Mouse (Mus musculus): Measurements from ENCODE around the gene Phf21a. TPM values are rescaled to one million over a fixed set of nuclear protein-coding genes. Genes with fewer than 3 reads are reported as not detected.

The Phf21a gene
- total and polyA plus RNA-seq, 2 experiments from 2014 or later = 31.7 to 41.3 TPM

DNA sequence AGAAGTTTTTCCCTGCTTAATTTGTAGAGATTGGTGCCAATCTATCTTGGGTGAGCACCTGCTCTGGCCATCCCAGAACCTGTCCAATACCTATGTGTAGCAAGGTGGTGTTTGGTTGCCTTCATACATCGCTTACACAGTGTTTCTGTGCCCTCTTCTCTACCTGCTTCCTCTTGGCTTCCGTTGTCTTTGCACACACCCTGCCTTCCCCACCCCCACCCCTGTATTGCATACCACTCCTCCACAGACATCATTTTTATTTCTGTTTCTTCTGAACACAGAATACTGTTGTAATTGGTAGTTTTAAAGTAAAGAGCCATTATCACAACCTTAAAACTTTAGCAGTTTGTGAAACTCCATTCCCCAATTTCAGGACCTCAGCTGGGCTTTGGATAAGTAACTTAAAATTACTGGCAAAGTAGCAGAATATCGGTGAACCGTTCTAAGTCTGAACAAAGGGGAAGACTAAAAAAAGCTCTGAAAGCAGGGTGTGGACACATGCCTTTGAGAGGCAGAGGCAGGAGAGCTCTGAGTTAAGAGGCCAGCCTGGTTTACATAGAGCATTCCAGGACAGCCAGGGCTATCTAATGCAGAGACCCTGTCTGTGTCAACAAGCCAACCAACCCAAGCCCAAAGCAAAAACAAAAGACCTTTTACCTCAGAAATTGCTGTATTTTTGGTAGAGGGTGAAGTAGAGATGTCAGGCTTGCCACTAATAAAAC, 109.6 kb downstream of the Phf21a start:
- 77% methylated on average over 4 of the region's 4 CpGs for WGBS
- Histone ChIP-seq H3K4me3 (ENCODE audit: low read depth, low read length) (no peak overlapping the region), H3K4me1 (ENCODE audit: insufficient read depth, low read length) (no peaks in the 10 kb centered on the region; the same call in 1 of the 2 replicates), H3K9me3 (ENCODE audit: low read length) (no peaks in the 10 kb centered on the region), H3K4me2 (ENCODE audit: low read depth, low read length, poor library complexity, severe bottlenecking) (no peak overlapping the region), H3K27ac (ENCODE audit: low read depth, low read length) (no peak overlapping the region), H3K36me3 (ENCODE audit: insufficient read depth, low read length) (no peaks in the 10 kb centered on the region), H3K27me3 (ENCODE audit: insufficient read depth, low read length) (no peaks in the 10 kb centered on the region), H3K9ac (replicated peaks; ENCODE audit: low read length, poor library complexity, severe bottlenecking) (no peak overlapping the region)
- TF ChIP-seq CTCF (IDR thresholded peaks at IDR 0.05) = no peak
- ATAC-seq (ENCODE audit: low FRiP score) (no peak), DNase-seq (ENCODE audit: low spot score) (no peak)

DNA sequence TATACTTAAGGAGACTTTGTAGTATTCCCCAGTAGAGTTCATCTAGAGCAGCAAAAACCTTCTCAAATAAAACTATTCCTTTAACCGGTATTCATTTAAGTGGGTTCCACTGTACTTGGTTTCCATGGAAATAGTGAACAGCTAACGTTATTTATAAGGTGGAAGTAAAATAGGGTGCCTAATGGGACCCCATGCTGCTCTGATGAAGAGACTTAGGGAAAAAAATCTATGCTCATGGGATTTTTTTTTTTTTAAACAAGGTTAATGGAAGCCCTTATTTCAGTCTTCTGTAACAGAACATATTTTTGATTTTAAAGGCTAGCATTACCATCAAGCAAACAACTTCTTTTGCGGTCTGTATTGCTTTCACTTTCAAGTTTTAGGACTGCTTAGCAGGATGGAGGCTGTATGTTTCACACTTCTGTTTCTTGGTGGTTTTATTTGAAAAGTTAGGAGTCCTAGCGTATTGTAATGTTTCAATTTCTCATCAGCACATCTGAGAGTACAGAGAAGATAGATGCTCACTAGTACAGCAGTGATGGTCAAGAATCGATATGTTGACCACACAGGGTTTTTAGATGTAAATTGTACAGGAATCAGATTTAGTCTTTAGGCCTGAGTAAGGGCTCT, 112.2 kb downstream of the Phf21a start:
- DNase-seq (ENCODE audit: low spot score) = no peak
- H3K9me3 ChIP-seq (ENCODE audit: low read length) = no peaks in the 10 kb centered on the region
- no peaks in the 10 kb centered on the region for H3K4me1 ChIP-seq (ENCODE audit: insufficient read depth, low read length)
- H3K9ac ChIP-seq (replicated peaks; ENCODE audit: low read length, poor library complexity, severe bottlenecking) = no peak overlapping the region
- ATAC-seq (ENCODE audit: low FRiP score) = no peak
- no peak for TF ChIP-seq CTCF (IDR thresholded peaks at IDR 0.05)
- no peak overlapping the region for H3K4me2 ChIP-seq (ENCODE audit: low read depth, low read length, poor library complexity, severe bottlenecking)
- no peaks in the 10 kb centered on the region for H3K27me3 ChIP-seq (ENCODE audit: insufficient read depth, low read length)
- 63% methylated on average over 5 of the region's 5 CpGs for WGBS
- H3K27ac ChIP-seq (ENCODE audit: low read depth, low read length) = no peak overlapping the region
- H3K36me3 ChIP-seq (ENCODE audit: insufficient read depth, low read length) = no peaks in the 10 kb centered on the region
- H3K4me3 ChIP-seq (ENCODE audit: low read depth, low read length) = no peak overlapping the region

DNA sequence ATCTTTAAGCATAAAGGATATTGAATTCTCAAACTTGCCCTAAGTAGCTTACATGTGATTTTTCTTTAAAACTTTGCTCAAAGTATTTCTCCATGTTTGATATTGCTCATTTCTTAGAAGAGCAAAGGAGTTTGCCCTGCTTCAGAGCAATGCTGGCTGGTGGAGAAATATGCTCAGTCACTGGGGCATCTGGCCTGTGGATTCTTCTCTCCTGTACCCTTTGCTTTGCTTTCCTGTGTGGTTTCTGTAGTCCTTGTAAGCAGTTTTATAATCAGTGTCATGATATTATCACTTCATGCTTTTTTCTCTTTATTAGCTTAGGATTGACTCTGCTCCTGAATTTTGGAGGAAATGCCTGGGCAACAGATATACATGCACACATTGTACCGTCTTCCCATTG, 117.5 kb downstream of the Phf21a start:
- H3K4me3 ChIP-seq (ENCODE audit: low read depth, low read length) = no peak overlapping the region
- ATAC-seq (ENCODE audit: low FRiP score) = no peak
- TF ChIP-seq CTCF (IDR thresholded peaks at IDR 0.05) = no peak
- H3K27ac ChIP-seq (ENCODE audit: low read depth, low read length) = no peak overlapping the region
- no peaks in the 10 kb centered on the region for H3K36me3 ChIP-seq (ENCODE audit: insufficient read depth, low read length)
- H3K9me3 ChIP-seq (ENCODE audit: low read length) = no peaks in the 10 kb centered on the region
- WGBS = 97% methylated on average over 1 of the region's 1 CpGs
- DNase-seq (ENCODE audit: low spot score) = no peak
- H3K4me1 ChIP-seq (ENCODE audit: insufficient read depth, low read length) = no peaks in the 10 kb centered on the region
- H3K27me3 ChIP-seq (ENCODE audit: insufficient read depth, low read length) = no peaks in the 10 kb centered on the region
- H3K4me2 ChIP-seq (ENCODE audit: low read depth, low read length, poor library complexity, severe bottlenecking) = no peak overlapping the region
- no peak overlapping the region for H3K9ac ChIP-seq (replicated peaks; ENCODE audit: low read length, poor library complexity, severe bottlenecking)

DNA sequence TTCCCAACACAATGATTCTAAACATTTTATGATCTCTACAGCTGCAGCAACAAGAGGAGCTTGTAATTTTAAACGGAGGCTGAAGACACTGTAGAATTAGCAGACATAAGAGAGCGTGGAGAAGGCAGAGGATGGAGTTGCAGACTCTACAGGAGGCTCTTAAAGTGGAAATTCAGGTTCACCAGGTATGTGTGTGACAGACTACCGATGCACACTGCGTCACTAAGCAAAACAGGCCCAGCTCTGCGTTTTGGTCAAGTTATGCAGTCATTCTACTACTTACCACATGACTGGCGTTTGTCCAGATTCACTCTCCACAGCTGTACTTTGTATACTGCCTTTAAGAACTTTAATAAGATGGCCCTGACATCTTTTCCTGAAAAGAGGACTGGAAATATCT, 128.5 kb downstream of the Phf21a start:
- Histone ChIP-seq H3K9ac (replicated peaks; ENCODE audit: low read length, poor library complexity, severe bottlenecking) (no peak overlapping the region), H3K27me3 (ENCODE audit: insufficient read depth, low read length) (no peaks in the 10 kb centered on the region), H3K36me3 (ENCODE audit: insufficient read depth, low read length) (no peaks in the 10 kb centered on the region), H3K27ac (ENCODE audit: low read depth, low read length) (no peak overlapping the region), H3K4me3 (ENCODE audit: low read depth, low read length) (no peak overlapping the region), H3K9me3 (ENCODE audit: low read length) (no peaks in the 10 kb centered on the region), H3K4me1 (ENCODE audit: insufficient read depth, low read length) (no peaks in the 10 kb centered on the region), H3K4me2 (ENCODE audit: low read depth, low read length, poor library complexity, severe bottlenecking) (no peak overlapping the region)
- 90% methylated on average over 6 of the region's 6 CpGs for WGBS
- ATAC-seq (ENCODE audit: low FRiP score) (no peak), DNase-seq (ENCODE audit: low spot score) (no peak)
- no peak for TF ChIP-seq CTCF (IDR thresholded peaks at IDR 0.05)

DNA sequence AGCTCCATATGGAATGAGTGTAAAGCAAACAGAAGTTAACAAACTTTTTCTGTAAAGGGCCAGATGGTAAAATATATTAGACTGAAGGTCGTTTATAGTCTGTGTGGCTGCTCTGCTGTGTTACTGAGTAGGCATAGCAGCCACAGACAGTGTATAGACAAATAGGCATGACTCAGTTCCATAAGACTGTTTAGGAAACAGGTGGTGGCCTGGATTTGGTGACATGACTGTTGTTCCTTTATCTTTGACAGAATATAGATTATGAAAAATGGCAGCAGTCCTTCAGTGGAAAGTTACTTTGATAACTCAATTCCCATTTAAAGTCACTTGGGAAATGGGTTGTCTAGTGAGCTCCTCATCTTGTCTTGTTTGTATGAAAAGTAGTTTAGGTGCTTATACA, 132.7 kb downstream of the Phf21a start:
- Histone ChIP-seq H3K9me3 (ENCODE audit: low read length) (no peaks in the 10 kb centered on the region), H3K4me3 (ENCODE audit: low read depth, low read length) (no peak overlapping the region), H3K9ac (replicated peaks; ENCODE audit: low read length, poor library complexity, severe bottlenecking) (no peak overlapping the region), H3K36me3 (ENCODE audit: insufficient read depth, low read length) (no peaks in the 10 kb centered on the region), H3K27ac (ENCODE audit: low read depth, low read length) (no peak overlapping the region), H3K4me1 (ENCODE audit: insufficient read depth, low read length) (no peaks in the 10 kb centered on the region), H3K27me3 (ENCODE audit: insufficient read depth, low read length) (no peaks in the 10 kb centered on the region), H3K4me2 (ENCODE audit: low read depth, low read length, poor library complexity, severe bottlenecking) (no peak overlapping the region)
- whole genome bisulfite sequencing = 85% methylated on average over 1 of the region's 1 CpGs
- no peak for TF ChIP-seq CTCF (IDR thresholded peaks at IDR 0.05)
- DNase-seq (ENCODE audit: low spot score) (no peak), ATAC-seq (ENCODE audit: low FRiP score) (no peak)

DNA sequence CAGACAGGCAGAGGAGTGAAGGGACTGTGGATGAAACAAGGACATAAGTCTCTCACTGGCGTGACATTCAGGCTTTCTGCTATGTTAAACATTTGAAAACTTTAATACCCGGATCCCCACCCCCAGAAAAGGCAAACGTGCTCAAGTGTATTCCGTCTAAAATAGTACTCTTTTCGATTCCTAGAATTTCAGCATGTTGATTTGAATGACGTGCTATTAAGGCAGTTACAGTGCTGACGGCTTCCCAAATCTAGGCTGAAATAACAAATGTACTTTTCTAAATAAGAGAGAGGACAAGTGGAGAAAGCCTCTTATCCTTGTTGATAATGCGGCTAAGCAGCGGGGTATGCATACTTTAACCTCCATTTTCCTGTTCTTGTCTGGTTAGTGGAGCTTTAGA, 137.1 kb downstream of the Phf21a start:
- no peak overlapping the region for H3K4me2 ChIP-seq (ENCODE audit: low read depth, low read length, poor library complexity, severe bottlenecking)
- H3K9me3 ChIP-seq (ENCODE audit: low read length) = no peaks in the 10 kb centered on the region
- no peak for TF ChIP-seq CTCF (IDR thresholded peaks at IDR 0.05)
- H3K4me1 ChIP-seq (ENCODE audit: insufficient read depth, low read length) = no peaks in the 10 kb centered on the region
- no peak overlapping the region for H3K9ac ChIP-seq (replicated peaks; ENCODE audit: low read length, poor library complexity, severe bottlenecking)
- ATAC-seq (ENCODE audit: low FRiP score) (no peak), DNase-seq (ENCODE audit: low spot score) (no peak)
- H3K27ac ChIP-seq (ENCODE audit: low read depth, low read length) = no peak overlapping the region
- H3K4me3 ChIP-seq (ENCODE audit: low read depth, low read length) = no peak overlapping the region
- peaks cover 11% of the 10 kb centered on the region; the same call in 1 of the 2 replicates for H3K36me3 ChIP-seq (ENCODE audit: insufficient read depth, low read length)
- H3K27me3 ChIP-seq (ENCODE audit: insufficient read depth, low read length) = no peaks in the 10 kb centered on the region
- WGBS = 91% methylated on average over 9 of the region's 9 CpGs
